Mouse (Mus musculus): ENCODE data around the gene Tet2. TPM values are rescaled to one million over a fixed set of nuclear protein-coding genes. Genes with fewer than 3 reads are reported as not detected.

Tet2 gene
- total and polyA plus RNA-seq, 2 experiments: 8.2 to 12.1 TPM

DNA sequence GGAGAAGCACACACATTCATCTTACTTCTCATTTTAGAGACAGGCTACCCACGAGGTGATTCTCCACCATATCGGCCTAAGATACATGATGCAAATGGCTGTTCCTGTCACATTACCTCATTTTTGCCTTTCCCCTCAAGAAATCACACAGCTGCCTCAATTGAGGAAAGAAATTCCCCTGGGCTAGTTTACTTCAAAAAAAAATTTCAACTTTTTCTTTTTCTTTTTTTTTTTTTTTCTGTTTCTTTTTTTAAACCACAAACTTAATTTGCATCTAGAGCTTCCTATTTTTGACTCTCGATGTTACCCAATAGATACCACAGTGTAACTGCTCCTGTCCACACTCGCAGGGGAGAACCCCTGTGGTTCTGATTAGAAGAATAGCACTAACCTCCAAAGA, 38.0 kb upstream of the Tet2 start:
- Histone ChIP-seq H3K4me1 (ENCODE audit: control insufficient read depth, insufficient read depth, low read length) (no peaks in the 10 kb centered on the region), H3K79me2 (ENCODE audit: control insufficient read depth, insufficient read depth, low read length) (no peaks in the 10 kb centered on the region), H3K9ac (ENCODE audit: low read depth, low read length) (no peak overlapping the region), H3K27me3 (ENCODE audit: control insufficient read depth, insufficient read depth, low read length) (no peaks in the 10 kb centered on the region), H3K4me3 (ENCODE audit: insufficient read depth, low read depth, low read length) (no peak overlapping the region), H3K27ac (replicated peaks; ENCODE audit: insufficient read depth, low read depth, low read length) (no peak overlapping the region), H3K36me3 (ENCODE audit: control insufficient read depth, insufficient read depth, low read length) (no peaks in the 10 kb centered on the region)
- WGBS: 80% methylated on average over 4 of the region's 4 CpGs
- TF ChIP-seq CTCF (IDR thresholded peaks at IDR 0.05; ENCODE audit: low read depth, low read length) (no peak), POLR2A (IDR thresholded peaks at IDR 0.05; ENCODE audit: extremely low read depth, insufficient read depth, low read length) (no peak)
- DNase-seq (ENCODE audit: extremely low read depth, low read depth, low spot score): peak; percentile 9

GRCm38 (mm10) chr3:133582096-133582495, 37.2 kb upstream of the Tet2 start:
- Histone ChIP-seq H3K79me2 (ENCODE audit: control insufficient read depth, insufficient read depth, low read length) (no peaks in the 10 kb centered on the region), H3K4me3 (ENCODE audit: insufficient read depth, low read depth, low read length) (no peak overlapping the region), H3K4me1 (ENCODE audit: control insufficient read depth, insufficient read depth, low read length) (no peaks in the 10 kb centered on the region), H3K36me3 (ENCODE audit: control insufficient read depth, insufficient read depth, low read length) (no peaks in the 10 kb centered on the region), H3K9ac (ENCODE audit: low read depth, low read length) (no peak overlapping the region), H3K27ac (replicated peaks; ENCODE audit: insufficient read depth, low read depth, low read length) (no peak overlapping the region), H3K27me3 (ENCODE audit: control insufficient read depth, insufficient read depth, low read length) (no peaks in the 10 kb centered on the region)
- 78% methylated on average over 5 of the region's 5 CpGs for WGBS
- DNase-seq (ENCODE audit: extremely low read depth, low read depth, low spot score): no peak
- TF ChIP-seq CTCF (IDR thresholded peaks at IDR 0.05; ENCODE audit: low read depth, low read length) (no peak), POLR2A (IDR thresholded peaks at IDR 0.05; ENCODE audit: extremely low read depth, insufficient read depth, low read length) (no peak)

DNA sequence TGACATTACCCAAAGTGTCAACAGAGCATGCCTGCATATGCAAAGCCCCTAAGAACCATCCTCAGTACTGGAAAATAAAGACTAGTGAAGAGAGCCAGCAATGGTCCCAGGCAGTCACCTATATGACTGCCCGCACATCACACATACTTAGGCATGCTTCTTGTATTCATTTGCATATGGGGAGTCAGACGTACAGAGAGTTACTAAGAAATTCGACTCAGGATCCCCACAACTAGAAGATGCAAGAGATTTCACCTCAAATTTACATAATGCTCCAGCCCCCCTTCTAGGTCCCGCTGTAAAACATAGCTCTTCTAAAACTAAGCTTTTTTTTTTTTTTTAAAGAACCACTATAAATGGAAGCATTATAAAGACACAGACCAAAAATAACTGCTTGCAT, 36.6 kb upstream of the Tet2 start:
- 86% methylated on average over 4 of the region's 4 CpGs for WGBS
- H3K36me3 ChIP-seq (ENCODE audit: control insufficient read depth, insufficient read depth, low read length): no peaks in the 10 kb centered on the region

GRCm38 (mm10) chr3:133579671-133580070, 34.7 kb upstream of the Tet2 start:
- Histone ChIP-seq H3K27ac (replicated peaks; ENCODE audit: insufficient read depth, low read depth, low read length) (no peak overlapping the region), H3K36me3 (ENCODE audit: control insufficient read depth, insufficient read depth, low read length) (no peaks in the 10 kb centered on the region), H3K79me2 (ENCODE audit: control insufficient read depth, insufficient read depth, low read length) (no peaks in the 10 kb centered on the region), H3K27me3 (ENCODE audit: control insufficient read depth, insufficient read depth, low read length) (no peaks in the 10 kb centered on the region), H3K9ac (ENCODE audit: low read depth, low read length) (no peak overlapping the region), H3K4me3 (ENCODE audit: insufficient read depth, low read depth, low read length) (no peak overlapping the region), H3K4me1 (ENCODE audit: control insufficient read depth, insufficient read depth, low read length) (no peaks in the 10 kb centered on the region)
- DNase-seq (ENCODE audit: extremely low read depth, low read depth, low spot score): no peak
- TF ChIP-seq POLR2A (IDR thresholded peaks at IDR 0.05; ENCODE audit: extremely low read depth, insufficient read depth, low read length) (no peak), CTCF (IDR thresholded peaks at IDR 0.05; ENCODE audit: low read depth, low read length) (no peak)
- 91% methylated on average over 9 of the region's 9 CpGs for WGBS

More for the DNA sequence above, 36.6 kb upstream of the Tet2 start:
- no peak for DNase-seq (ENCODE audit: extremely low read depth, low read depth, low spot score)
- no peaks in the 10 kb centered on the region for H3K79me2 ChIP-seq (ENCODE audit: control insufficient read depth, insufficient read depth, low read length)
- no peak overlapping the region for H3K27ac ChIP-seq (replicated peaks; ENCODE audit: insufficient read depth, low read depth, low read length)
- no peaks in the 10 kb centered on the region for H3K4me1 ChIP-seq (ENCODE audit: control insufficient read depth, insufficient read depth, low read length)
- TF ChIP-seq POLR2A (IDR thresholded peaks at IDR 0.05; ENCODE audit: extremely low read depth, insufficient read depth, low read length) (no peak), CTCF (IDR thresholded peaks at IDR 0.05; ENCODE audit: low read depth, low read length) (no peak)
- no peaks in the 10 kb centered on the region for H3K27me3 ChIP-seq (ENCODE audit: control insufficient read depth, insufficient read depth, low read length)
- no peak overlapping the region for H3K9ac ChIP-seq (ENCODE audit: low read depth, low read length)
- no peak overlapping the region for H3K4me3 ChIP-seq (ENCODE audit: insufficient read depth, low read depth, low read length)

DNA sequence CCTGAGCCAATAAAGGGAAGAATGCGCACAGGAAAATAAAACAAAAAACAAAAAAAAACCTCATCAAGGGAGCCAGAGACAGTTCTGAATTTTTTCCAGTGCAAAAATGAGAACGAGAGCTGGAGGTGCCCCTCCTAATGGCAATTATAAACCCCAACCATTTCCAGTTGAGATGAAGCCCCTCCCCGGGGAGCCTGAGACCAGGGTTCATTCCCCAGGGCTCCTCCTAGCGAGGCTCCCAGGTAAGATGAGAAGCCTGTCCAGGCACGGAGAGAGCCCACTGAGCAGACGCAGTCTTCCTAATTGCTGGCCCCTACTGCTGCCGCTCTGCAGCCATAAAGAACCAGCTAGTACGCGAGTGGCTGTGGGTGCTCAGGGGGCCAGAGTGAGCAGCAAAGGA, 34.2 kb upstream of the Tet2 start:
- Histone ChIP-seq H3K4me3 (ENCODE audit: insufficient read depth, low read depth, low read length) (no peak overlapping the region), H3K36me3 (ENCODE audit: control insufficient read depth, insufficient read depth, low read length) (no peaks in the 10 kb centered on the region), H3K27me3 (ENCODE audit: control insufficient read depth, insufficient read depth, low read length) (no peaks in the 10 kb centered on the region), H3K4me1 (ENCODE audit: control insufficient read depth, insufficient read depth, low read length) (no peaks in the 10 kb centered on the region), H3K9ac (ENCODE audit: low read depth, low read length) (no peak overlapping the region), H3K79me2 (ENCODE audit: control insufficient read depth, insufficient read depth, low read length) (no peaks in the 10 kb centered on the region), H3K27ac (replicated peaks; ENCODE audit: insufficient read depth, low read depth, low read length) (no peak overlapping the region)
- no peak for DNase-seq (ENCODE audit: extremely low read depth, low read depth, low spot score)
- TF ChIP-seq POLR2A (IDR thresholded peaks at IDR 0.05; ENCODE audit: extremely low read depth, insufficient read depth, low read length): no peak
- no peak for TF ChIP-seq CTCF (IDR thresholded peaks at IDR 0.05; ENCODE audit: low read depth, low read length)
- WGBS: 71% methylated on average over 9 of the region's 9 CpGs

- Histone ChIP-seq H3K79me2 (ENCODE audit: control insufficient read depth, insufficient read depth, low read length) (no peaks in the 10 kb centered on the region), H3K27me3 (ENCODE audit: control insufficient read depth, insufficient read depth, low read length) (no peaks in the 10 kb centered on the region), H3K9ac (ENCODE audit: low read depth, low read length) (no peak overlapping the region), H3K27ac (replicated peaks; ENCODE audit: insufficient read depth, low read depth, low read length) (no peak overlapping the region), H3K36me3 (ENCODE audit: control insufficient read depth, insufficient read depth, low read length) (no peaks in the 10 kb centered on the region), H3K4me3 (ENCODE audit: insufficient read depth, low read depth, low read length) (no peak overlapping the region), H3K4me1 (ENCODE audit: control insufficient read depth, insufficient read depth, low read length) (no peaks in the 10 kb centered on the region)
- TF ChIP-seq POLR2A (IDR thresholded peaks at IDR 0.05; ENCODE audit: extremely low read depth, insufficient read depth, low read length): no peak
- TF ChIP-seq CTCF (IDR thresholded peaks at IDR 0.05; ENCODE audit: low read depth, low read length): no peak
- DNase-seq (ENCODE audit: extremely low read depth, low read depth, low spot score): no peak
- WGBS: 76% methylated on average over 6 of the region's 6 CpGs
Measured at GRCm38 (mm10) chr3:133574969-133575368, 30.0 kb upstream of the Tet2 start.

All from liver, adult 2 months (tissue).